Mouse (Mus musculus) CD4-positive, CD25-positive, alpha-beta regulatory T cell, adult 2 months (primary cell): Measurements from ENCODE around the gene Ppp1r36.

Source experiments
- DNase-seq: peaks from one replicate; pipeline ENCODE4 v3.0.0-alpha.2; 2012; ENCODE audit warnings: low read depth, low spot score

Ppp1r36 gene

DNA sequence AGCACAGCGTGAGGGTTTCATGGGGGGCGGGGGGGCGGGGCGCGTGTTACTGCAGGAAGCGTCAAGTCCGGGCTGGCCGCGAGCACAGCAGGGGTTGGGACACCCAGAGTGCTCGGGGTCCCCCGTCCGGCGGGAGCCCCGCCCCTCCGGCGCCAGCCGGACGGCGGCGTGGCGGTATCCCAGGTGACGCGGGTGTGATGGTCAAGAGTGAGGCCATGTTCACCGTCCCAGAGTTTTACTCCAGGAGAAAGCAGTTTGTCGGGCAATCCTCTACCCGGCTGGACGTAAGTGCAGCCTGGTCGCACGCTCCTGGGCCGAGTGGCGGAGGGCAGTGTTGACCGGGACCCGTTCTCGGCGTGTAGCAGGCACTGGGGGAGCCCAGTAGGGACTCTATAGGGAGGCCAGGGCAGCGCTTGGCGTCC, at the start of gene Ppp1r36:
Gene Ppp1r36, plus strand, starts transcription at position 106 of the 422 bp plus-strand sequence.
- DNase-seq = no peak

DNA sequence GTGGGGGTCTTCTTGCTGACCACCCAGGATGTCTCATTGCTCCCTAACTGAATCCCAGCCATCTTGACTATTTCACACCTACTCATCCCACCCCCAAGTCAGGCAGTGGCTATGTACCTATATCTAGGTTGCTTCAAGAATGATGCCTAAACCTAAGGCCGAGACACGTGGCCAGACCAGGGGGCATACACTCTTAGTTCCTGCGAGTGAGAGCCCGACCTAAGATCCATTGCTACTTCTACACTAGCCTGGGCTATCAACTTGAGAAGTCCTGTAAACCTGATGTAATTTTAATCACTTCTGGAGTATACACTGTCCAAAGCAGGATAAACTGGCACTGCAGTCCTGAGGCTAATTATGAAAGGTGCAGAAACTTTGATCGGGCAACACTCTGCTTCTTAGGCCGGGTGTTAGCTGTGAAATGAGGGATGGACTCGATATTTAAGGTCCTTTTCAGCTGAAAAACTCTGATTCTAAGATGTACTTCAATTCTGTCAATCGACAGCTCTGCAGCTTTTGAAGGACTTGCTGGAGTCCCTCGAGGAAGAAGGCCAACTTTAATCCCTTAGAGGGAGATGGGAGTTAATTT, 49.0 kb upstream of the Ppp1r36 start:
- DNase-seq = peak; percentile 35

DNA sequence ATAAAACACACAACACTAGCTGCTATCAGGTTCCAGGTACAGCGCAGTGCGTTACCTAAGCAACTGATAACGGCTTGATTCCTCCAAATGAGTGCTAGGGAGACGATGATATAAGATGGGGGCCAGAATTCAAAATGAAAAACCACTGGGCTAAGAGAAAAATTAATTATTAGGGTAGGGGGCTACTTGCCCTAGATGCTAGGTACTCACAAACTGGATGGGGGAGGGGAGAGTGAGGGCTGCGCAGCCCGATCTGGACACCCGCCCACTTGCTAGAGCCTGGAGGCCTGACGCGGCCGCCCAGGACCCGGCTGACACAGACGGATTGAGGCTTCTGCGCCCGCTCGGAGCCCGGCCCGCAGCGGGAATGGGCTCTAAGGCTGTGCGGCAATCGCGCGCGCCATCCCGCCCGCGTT, 48.5 kb upstream of the Ppp1r36 start:
- DNase-seq = peak; percentile 62

DNA sequence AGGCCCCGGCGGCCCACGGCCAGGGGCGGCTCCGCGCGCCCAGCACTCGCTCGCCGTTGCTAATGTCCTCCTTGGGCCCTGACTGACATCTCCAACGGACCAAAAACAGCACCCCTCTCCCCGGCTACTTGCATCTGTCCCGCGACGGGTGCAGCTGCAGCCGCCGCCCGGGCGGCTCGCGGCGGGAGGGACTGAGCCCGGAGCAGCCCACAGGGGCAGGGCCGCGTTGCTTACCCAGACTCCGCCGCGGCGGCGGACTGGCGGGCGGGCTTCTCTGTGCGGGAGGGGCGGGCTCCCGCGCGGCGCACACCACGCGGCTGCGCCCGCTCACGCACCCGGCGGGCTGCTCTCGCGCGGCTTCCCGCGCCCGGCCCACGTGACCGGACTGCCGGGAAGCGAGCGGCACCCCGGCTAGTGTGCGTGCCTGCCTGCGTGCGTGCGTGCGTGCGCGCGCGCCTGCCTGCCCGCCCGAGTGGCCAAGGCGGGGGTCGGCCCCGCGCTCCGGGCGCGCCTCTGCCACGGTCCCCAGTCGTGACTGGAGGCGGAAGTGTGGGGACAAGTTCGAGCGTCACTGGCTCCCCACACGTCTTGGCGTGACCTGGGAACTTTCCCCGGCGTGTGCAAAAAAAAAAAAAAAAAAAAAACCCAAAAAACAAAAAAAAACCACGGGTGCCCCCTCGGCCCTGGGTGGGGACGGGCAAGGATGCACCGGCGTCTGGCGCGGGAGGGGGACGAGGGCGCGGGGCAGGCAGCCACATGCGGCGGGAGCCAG, 47.9 kb upstream of the Ppp1r36 start, which contains the start of gene Zbtb25:
Gene Zbtb25, minus strand, starts transcription at position 397 of the 772 bp plus-strand sequence.
- peak; percentile 92 for DNase-seq

DNA sequence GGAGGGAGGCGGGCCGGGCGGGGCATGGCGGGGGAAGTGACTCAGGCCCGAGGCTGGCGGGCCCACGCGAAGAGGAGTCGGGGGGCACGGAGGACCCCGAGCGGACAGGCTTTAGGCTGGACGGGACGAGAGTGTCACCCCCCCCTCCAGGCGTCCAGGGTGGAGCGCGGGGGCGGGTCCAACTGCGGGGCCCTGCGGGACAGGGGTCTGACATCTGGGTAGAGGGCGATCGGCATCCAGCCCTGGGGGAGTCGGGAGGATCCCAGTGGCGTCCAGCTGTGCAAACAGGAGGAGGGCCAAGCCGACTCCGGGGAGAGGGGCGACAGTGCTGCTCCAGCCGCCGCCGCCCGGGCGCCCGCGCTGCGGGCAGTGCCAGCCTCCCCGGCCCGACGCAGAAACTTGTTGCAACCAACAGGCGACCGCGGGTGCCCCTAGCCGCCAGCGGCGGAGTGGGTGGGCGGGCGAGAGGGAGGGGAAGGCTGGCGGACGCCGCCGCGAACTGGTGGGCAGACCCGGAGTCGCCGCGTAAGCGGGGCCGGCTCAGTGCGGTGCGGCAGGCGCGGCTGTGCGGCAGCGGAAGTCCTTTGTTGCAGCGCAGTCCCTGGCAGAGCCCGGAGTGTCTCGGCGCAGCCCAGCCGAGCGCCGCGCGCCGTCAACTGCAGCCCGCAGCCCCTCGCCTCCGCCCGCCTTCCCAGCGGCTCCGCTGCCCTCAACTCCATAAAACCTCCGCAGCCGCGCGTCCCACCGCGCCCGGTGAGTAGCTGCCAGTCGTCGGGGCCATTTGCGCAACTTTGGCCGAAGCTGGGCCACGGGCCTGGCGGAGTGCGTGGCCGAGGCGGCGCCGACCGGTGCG, 47.1 kb upstream of the Ppp1r36 start, which contains the start of gene Zbtb1:
Gene Zbtb1, plus strand, starts transcription at position 289 of the 853 bp plus-strand sequence.
- DNase-seq = peak; percentile 88

DNA sequence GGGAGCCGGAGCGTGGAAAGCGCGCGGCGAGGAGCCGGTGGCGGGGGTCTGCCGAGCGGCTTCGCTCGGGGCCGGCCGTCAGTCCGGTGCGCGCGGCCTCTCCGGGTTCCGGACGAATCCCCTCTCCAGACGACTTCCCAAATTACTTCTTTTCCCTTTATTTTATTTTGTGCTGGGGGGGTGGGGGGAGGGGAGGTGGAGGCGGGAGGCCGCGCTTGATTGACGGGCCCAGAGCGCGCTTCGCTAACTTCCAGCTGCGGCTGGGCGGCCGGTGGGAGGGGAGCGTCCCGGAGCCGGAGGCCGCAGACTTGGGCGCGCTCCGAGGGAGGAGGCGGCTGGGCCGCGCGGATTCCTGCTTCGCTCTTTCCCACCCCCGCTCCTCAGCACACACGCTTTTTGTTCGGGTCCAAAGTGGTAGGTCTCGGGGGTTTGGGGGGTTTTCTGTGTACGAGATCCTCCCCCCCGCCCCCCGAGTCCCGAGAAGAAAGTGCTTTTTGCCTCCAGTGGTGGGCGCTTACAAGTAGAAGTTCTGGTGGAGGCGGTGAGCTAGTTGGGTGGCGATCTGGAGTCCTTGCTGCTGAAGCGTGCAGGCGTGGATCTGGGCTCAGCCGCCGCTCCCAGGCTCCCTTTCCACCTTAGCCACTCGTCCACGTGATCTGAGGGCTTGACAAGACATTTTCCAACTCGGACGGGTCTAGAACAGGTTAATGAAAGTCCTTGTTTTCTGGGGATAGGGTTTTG, 46.3 kb upstream of the Ppp1r36 start:
- peak; percentile 82 for DNase-seq

DNA sequence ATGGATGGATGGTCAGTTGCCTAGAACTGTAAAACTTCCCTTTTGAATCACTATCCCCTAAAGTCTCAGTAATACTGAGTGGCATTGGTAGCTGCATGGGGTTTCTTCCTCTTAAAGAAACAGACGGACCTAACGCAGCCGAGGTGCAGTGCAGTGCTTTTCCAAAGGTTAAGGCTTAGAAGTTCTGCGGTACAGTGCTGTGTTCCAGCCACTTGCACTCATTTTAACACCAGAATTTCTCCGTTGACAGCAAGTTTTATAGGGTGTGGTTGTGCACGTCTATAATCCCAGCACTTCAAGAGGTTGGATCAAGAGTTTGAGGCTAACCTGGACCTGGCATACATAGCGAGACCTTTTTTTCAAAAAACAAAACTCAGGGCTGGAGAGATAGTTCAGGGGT, 45.3 kb upstream of the Ppp1r36 start:
- peak; percentile 29 for DNase-seq

DNA sequence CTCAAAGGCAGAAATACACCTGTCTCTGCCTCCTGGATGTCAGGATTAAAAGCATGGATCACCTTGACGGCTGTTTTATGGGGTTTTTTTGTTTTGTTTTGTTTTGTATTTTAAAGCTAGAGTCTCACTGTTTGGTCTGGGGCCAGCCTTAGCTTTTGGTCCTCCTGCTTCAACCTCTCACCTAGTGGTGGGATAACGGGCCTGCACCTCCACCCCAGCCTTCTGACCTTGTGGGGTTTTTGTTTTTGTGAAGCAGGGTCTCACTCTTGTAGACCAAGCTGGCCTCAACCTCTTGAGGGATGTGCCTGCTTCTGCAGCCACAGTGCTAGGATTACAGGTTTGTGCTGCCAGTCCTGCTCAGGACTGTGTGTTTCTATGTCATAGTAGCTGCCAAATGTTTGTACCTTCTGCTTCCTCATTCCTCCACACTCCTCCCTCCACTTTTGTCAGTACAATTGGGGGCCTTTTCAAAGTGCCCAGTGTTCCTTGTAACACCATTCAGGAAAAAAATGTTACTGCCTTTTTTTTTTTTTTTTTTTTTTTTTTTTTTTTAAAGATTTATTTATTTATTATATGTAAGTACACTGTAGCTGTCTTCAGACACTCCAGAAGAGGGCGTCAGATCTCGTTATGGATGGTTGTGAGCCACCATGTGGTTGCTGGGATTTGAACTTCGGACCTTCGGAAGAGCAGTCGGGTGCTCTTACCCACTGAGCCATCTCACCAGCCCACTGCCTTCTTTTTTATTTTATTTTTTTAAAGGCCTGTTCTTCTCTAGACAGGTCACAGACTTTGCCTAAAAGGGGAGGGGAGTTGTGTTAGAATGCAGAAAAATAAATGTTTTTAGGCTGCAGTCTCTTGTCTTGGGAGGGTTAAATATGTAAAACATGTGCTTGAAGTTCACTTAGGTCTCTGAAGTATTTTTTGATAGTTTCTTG, 44.2 kb upstream of the Ppp1r36 start:
- DNase-seq = peak; percentile 69

DNA sequence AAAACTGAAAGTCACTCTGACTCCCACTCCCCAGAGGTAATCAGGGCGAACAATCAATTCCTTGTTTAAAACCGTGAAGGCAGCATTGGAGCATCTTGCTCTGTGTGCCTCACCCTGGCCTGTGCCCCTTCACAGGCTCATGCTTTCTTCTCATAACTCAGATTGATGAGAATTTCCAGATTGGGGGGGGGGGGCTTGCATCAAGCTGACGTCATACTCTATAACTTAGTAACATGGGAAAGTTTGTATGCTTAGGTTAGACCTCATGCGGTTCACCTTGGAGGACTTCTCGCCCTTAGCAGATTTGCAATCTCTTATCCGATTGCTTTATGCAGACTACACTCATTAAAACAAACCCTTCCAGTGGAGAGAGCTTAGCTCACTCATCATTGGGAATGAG, 43.3 kb upstream of the Ppp1r36 start:
- DNase-seq = peak; percentile 67

DNA sequence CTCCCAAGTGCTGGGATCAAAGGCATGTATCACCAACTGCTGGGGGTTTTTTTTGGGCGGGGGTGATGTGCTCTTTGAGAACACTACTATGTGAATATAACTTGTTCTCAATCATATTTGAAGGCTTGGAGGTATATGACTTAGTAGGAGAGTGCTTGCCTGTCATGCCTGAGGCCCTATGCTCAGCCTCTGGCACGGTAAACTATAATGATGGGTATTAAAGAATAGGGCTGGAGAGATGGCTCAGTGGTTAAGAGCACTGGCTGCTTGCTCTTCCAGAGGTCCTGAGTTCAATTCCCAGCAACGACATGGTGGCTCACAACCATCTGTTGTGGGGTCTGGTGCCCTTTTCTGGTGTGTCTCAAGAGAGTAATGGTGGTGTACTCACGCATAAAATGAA, 42.4 kb upstream of the Ppp1r36 start:
- no peak for DNase-seq

DNA sequence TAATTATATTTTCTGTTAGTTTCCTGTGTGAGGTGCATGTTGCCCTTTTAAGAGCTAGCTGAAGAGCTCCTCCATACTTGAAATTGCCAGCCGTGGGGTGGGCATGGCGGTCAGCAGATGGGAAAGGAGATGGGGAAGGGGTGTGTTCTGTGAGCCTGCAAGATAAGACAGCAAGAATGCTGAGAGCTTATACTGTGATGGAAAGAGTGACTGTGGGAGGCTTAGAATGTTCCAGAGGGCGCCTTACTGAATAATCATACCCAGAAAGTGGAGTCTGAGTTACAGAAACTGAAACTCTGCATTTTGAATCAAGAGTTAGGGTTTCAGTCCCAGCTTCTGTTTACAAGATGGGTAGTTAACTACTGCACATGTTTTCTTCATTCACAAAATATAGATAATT, 41.8 kb upstream of the Ppp1r36 start:
- peak; percentile 72 for DNase-seq

DNA sequence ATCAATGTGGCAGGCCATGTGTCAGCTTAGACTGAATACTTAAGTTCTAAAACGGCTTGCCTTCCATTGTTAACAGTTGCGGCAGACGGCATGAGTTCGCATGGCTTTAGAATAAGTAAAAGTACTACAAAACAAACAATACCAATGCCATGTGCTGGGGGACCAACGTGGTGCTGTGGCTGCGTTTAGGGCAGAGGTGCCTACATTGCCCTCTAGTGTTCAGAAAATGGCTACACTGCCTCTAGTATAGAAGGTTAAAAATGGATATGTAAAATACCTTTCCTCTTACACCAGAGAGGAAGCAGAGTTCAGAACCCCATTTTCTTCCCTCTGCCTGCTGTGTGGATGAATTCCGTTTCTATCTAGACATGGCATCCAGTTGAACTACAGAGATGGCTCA, 40.7 kb upstream of the Ppp1r36 start:
- peak; percentile 88 for DNase-seq

DNA sequence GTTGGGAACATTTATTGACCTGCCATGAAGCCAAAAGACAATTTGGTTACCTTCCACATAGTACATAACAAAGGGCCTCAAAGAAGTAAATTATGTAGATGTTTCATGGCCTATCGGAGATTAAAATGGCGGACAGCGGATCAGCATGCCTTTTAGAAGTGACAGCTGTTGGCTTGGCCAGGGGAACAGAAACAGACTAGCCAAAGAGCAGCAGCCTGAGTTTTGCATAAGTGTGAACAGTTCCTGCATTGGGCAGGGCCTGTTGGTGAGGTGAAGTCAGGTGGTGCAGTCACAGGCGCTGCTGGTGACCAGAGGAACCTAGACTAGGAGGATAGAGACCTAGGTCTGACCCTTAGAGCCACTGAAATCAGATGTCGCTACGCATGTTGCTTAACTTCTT, 40.3 kb upstream of the Ppp1r36 start:
- DNase-seq = no peak

DNA sequence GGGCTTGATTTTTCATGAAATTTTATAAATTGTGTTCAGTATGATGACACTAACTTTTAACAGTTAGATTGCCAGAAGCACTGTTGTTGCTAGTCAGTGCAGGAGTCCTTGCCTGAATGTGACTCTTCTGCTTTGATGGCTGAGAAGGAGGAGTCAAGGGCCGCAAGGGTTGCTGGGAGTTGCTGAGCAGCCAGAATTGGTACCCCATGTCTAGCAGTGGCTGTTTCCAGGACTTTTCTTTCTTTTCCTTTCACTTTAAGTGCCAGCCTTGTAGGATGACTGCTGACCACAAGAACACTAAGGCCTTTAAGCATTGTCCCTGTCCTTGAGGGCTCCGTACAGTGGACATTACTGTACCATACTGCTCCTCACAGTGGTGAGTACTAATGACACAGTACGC, 39.6 kb upstream of the Ppp1r36 start:
- DNase-seq = peak; percentile 49

DNA sequence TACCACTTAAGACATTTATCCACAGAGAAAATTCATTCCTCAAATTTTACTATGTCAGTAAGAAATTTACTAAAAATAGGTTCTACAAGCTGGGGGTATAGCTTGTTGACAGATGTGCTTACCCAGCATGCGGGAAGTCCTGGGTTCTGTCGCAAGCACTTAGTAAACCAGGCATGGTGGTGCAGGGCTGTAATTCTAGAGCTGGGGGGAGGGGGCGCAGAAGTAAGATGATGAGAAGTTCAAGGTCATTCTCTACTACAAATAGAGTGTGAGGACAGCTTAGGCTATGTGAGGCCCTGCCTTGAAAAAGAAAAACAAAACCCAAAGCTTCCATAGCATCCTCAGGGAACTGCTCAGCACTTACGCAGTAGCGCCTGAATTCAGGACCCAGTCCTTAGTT, 38.8 kb upstream of the Ppp1r36 start:
- DNase-seq = no peak

DNA sequence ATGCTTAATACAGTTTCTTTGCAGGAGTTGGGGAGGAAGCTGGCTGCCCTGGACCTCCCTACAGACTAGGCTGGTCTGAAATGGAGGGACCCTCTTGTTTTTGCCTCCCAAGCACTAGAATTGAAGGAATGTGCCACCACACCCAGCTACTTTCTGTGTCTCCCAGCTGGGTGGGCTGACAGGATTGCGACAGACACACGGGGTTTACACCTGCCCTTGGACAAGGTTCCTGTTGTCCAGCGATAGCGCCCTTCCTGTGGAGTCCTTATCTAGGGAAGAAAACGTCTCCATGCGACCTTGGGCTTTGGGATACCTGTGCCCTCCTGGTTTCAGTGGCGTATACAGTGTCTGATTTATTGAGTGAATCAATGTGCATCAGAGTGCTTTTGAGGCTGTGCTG, 37.2 kb upstream of the Ppp1r36 start:
- DNase-seq = no peak

DNA sequence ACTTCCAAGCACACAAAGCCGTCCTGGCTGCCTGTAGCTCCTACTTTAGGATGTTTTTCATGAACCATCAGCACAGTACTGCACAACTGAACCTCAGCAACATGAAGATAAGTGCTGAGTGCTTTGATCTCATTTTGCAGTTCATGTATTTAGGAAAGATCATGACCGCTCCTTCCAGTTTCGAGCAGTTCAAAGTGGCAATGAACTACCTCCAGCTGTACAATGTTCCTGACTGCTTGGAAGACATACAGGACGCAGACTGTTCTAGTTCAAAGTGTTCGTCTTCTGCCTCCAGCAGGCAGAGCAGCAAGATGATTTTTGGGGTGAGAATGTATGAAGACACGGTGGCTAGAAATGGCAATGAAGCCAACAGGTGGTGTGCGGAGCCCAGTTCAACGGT, 32.0 kb upstream of the Ppp1r36 start:
- DNase-seq = no peak

DNA sequence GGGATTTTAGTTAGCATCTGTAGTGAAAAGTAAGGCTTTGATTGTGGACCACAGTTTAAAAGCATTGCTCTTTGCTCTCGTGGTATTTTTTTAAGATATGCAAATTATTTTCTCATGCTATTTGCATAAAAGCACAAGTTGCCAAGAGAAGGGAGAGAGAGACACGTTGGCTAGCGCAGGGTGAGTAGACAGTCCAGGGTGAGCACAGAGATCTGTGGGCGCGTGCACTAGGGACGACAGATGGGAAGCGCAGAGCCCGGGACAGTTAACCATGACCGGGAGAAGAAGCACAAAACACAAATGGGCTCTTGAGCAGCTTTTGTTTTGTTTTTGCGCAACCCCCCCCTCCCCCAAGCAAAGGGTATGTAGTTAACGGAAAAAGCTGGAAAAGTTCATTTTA, 28.5 kb upstream of the Ppp1r36 start:
- DNase-seq = no peak

DNA sequence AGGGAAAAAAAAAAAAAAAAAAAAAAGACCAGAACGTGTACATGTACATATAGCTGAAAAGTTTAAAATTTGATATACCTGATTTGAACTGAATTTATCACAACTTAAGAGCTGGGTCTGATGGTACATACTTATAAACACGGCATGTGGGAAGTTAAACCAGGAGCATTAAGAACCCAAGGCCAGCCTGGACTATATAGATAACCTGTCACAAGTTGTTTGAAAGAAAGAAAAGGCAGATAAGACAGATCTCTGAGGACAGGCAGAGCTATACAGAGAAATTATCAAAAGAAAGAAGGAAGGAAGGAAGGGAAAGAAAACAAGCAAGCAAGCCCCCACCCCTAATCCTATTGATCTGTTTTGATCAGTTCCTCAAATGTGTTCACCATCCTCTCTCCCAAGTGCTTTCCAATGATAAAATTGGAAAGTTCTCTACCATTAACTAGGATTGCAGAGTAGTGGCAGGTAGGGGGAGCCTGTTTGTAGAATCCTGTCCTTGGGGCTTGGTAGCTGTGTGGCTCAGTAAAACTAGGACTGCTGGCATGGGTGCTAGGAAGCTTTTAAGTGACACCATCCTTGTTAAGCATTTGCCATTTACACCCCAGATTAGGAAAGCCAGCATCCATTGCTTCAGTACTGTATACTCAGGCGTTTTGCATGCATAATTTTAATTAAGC, 25.6 kb upstream of the Ppp1r36 start:
- DNase-seq = no peak

DNA sequence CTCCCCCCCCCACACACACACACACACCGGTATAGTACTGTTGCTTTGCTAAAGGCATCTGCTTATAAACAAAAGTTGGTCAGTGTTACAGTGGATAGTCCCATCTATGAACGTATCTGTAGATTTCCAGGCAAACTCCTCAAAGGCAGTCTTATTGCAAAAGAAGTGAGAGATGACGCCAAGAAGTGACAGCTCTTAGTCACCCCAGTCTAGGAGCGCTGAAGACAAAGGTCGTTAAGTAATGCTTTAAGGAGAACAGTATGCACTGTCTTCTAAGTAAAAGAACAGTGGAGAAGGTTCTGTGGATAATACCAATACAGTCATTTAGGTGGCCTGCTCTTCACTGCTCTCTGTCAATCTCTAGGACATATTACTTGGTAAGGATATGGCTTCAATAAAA, 24.4 kb upstream of the Ppp1r36 start:
- DNase-seq = no peak
